Mouse (Mus musculus) left cerebral cortex, adult 9 months (tissue): Measurements from ENCODE around the gene Olfr611.
"Not testable (repeated sequence)": the region's sequence is repeated elsewhere in the genome, so short reads cannot be mapped to it uniquely, and the experiment has no call there.

ENCODE experiments used
- DNase-seq, 2 experiments: peaks; one replicate each; pipeline ENCODE4 v3.0.0; 2022; ENCODE audit warnings: low spot score in 2 of 2

The Olfr611 gene

GRCm38 (mm10) chr7:103520746-103521145 is at the start of gene Olfr611:
Gene Olfr611, minus strand, starts transcription at chr7:103520846.
- DNase-seq: not testable (repeated sequence)

- no peak for DNase-seq
Measured at GRCm38 (mm10) chr7:103569043-103569442, 48.4 kb upstream of the Olfr611 start, which contains the start of gene Olfr616. Gene Olfr616, minus strand, starts transcription at chr7:103569143.

GRCm38 (mm10) chr7:103555779-103556178 is 35.1 kb upstream of the Olfr611 start, which contains the start of gene Olfr615:
Gene Olfr615, plus strand, starts transcription at chr7:103556079.
- no peak for DNase-seq

- no peak for DNase-seq
Measured at GRCm38 (mm10) chr7:103547774-103548173, 27.1 kb upstream of the Olfr611 start, which contains the start of gene Olfr613. Gene Olfr613, plus strand, starts transcription at chr7:103548074.

GRCm38 (mm10) chr7:103542617-103543016 is 22.0 kb upstream of the Olfr611 start, which contains the start of gene Olfr612:
Gene Olfr612, minus strand, starts transcription at chr7:103542717.
- not testable (repeated sequence) for DNase-seq

GRCm38 (mm10) chr7:103512022-103512421 is 8.6 kb downstream of the Olfr611 start, which contains the start of gene Olfr610:
Gene Olfr610, minus strand, starts transcription at chr7:103512122.
- DNase-seq: no peak

- no peak for DNase-seq
Measured at GRCm38 (mm10) chr7:103497962-103498361, 22.7 kb downstream of the Olfr611 start, which contains the start of gene Olfr609. Gene Olfr609, minus strand, starts transcription at chr7:103498062.

- DNase-seq: not testable (repeated sequence)
Measured at GRCm38 (mm10) chr7:103477106-103477505, 43.5 kb downstream of the Olfr611 start.

- no peak for DNase-seq
Measured at GRCm38 (mm10) chr7:103469577-103469976, 51.1 kb downstream of the Olfr611 start, which contains the start of gene Olfr608. Gene Olfr608, plus strand, starts transcription at chr7:103469877.
